Mouse (Mus musculus) MEL (cell line): ENCODE data around the gene Bmpr2.

Source experiments
- CTCF ChIP-seq, 3 experiments: IDR thresholded peaks in 2 of 3; conservative IDR thresholded peaks in 1 of 3; 2 replicates each; pipeline ENCODE4 v1.5.1; 2011 to 2012; ENCODE audit warnings: low read length in 3 of 3, low read depth in 2 of 3, mild to moderate bottlenecking in 2 of 3, improper control_type of control experiment in 1 of 3, inconsistent platforms in 1 of 3, mixed read lengths in 1 of 3, moderate library complexity in 1 of 3; ENCODE audit not compliant: control insufficient read depth in 1 of 3, insufficient read depth in 1 of 3, poor library complexity in 1 of 3, severe bottlenecking in 1 of 3
- HCFC1 ChIP-seq: IDR thresholded peaks from 2 replicates; pipeline ENCODE4 v1.6.1; 2012; ENCODE audit warnings: low read depth, mild to moderate bottlenecking, inconsistent platforms, low read length, improper control_type of control experiment, moderate library complexity
- MAFK ChIP-seq: IDR thresholded peaks from 2 replicates; pipeline ENCODE4 v1.6.1; 2011; ENCODE audit warnings: low read depth, mild to moderate bottlenecking, low read length, improper control_type of control experiment, borderline replicate concordance
- USF1 ChIP-seq: IDR thresholded peaks from 2 replicates; pipeline ENCODE4 v1.6.1; 2014; ENCODE audit warnings: low read depth, mild to moderate bottlenecking, inconsistent platforms, low read length, improper control_type of control experiment, moderate library complexity
- USF2 ChIP-seq, 2 experiments: IDR thresholded peaks; 2 replicates each; pipeline ENCODE4 v1.6.1; 2011 to 2012; ENCODE audit warnings: improper control_type of control experiment in 2 of 2, low read length in 2 of 2, borderline replicate concordance in 1 of 2, inconsistent platforms in 1 of 2, low read depth in 1 of 2, mild to moderate bottlenecking in 1 of 2; ENCODE audit not compliant: insufficient read depth in 1 of 2

DNA sequence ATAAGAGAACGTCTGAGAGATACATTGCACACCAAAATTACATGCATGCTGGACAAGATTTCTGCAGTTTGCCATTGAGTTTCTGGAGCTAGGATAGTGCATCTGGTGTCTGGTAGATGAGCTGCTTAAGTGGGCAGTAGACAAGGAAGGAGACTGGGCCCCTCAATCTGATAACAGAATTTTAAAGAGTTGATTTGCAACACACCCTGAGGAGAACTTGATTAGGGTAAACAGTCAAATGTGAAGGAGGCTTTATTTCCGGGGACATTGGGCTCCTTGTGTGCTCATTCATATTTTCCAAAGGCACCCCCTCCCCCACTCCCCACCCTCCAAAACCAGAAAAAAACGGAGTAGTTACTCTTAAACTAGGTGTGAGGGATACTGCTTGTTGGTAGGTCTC, 151.6 kb downstream of the Bmpr2 start:
- TF ChIP-seq USF2 (IDR thresholded peaks at IDR 0.05; ENCODE audit: borderline replicate concordance in 1 of 2, insufficient read depth in 1 of 2, low read depth in 1 of 2, low read length in 2 of 2) (no peak), CTCF (IDR thresholded peaks at IDR 0.05 in 2 of 3, conservative IDR thresholded peaks at IDR 0.05 in 1 of 3; ENCODE audit: control insufficient read depth in 1 of 3, insufficient read depth in 1 of 3, low read depth in 2 of 3, low read length in 3 of 3, poor library complexity in 1 of 3, severe bottlenecking in 1 of 3) (no peak), MAFK (0 out of 2 replicates have a peak, but pooled peaks have one; percentile 39), HCFC1 (peak; percentile 53), USF1 (no peak)
